Mouse (Mus musculus): ENCODE measurements around the gene Snap29.

DNA sequence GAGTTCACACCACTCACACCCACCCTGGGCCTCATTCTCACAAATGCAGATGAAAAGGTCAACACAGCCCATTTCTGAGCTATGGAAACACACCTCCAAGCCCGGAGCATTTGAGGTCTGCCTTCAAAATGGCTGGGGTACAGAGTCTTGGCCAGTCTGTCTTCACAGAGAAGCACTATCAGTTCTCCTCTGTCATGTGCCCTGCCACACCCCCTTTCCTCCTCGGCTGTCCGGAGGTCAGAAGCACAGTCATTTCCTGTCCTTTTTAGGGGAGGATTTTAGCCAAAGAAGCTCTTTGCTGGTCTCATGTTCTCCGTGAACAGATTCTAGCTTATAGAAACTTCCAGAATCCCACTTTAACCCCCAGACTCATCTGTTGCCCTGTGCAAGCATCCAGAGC, 4.4 kb downstream of the Snap29 start:
- TF ChIP-seq CTCF (IDR thresholded peaks at IDR 0.05; ENCODE audit: control insufficient read depth, insufficient read depth, insufficient read length), result no peak
- TF ChIP-seq USF1 (IDR thresholded peaks at IDR 0.05; ENCODE audit: low read depth), result peak; percentile 34
- TF ChIP-seq MYOG (IDR thresholded peaks at IDR 0.05; ENCODE audit: control insufficient read depth, extremely low read depth, insufficient read length), result no peak

All from C2C12 (cell line).